Mouse (Mus musculus) G1E (cell line): ENCODE results near the gene Fcmr. TPM values are rescaled to one million over a fixed set of nuclear protein-coding genes. Genes with fewer than 3 reads are reported as not detected.

Experiments used
- ATAC-seq: 2 replicates; pipeline ENCODE4 v1.8.0; 2016; ENCODE audit warnings: mild to moderate bottlenecking; ENCODE audit not compliant: insufficient number of reproducible peaks, poor library complexity, low FRiP score, severe bottlenecking; ENCODE audit errors: extremely low read depth
- DNase-seq: peaks from one replicate; pipeline ENCODE4 v3.0.0; 2012; ENCODE audit warnings: low spot score
- H3K27me3 ChIP-seq: 2 replicates; pipeline ENCODE4 v1.6.1; 2012; ENCODE audit warnings: mild to moderate bottlenecking, low read length, inconsistent platforms; ENCODE audit not compliant: insufficient read depth
- H3K36me3 ChIP-seq: replicated peaks from 2 replicates; pipeline ENCODE3; 2012; ENCODE audit warnings: mild to moderate bottlenecking, inconsistent platforms
- H3K4me1 ChIP-seq: 2 replicates; pipeline ENCODE4 v1.6.1; 2012; ENCODE audit warnings: low read depth, low read length, inconsistent platforms, mixed read lengths; ENCODE audit not compliant: insufficient read depth
- H3K4me3 ChIP-seq: 2 replicates; pipeline ENCODE4 v1.5.1; 2012; ENCODE audit warnings: low read depth, mild to moderate bottlenecking, inconsistent platforms, low read length, moderate library complexity, mixed read lengths
- H3K9me3 ChIP-seq: replicated peaks from 2 replicates; pipeline ENCODE4 v1.6.1; 2012; ENCODE audit warnings: inconsistent platforms
- CTCF ChIP-seq: IDR thresholded peaks from 2 replicates; pipeline ENCODE4 v1.5.1; 2012; ENCODE audit warnings: low read depth, low read length, inconsistent platforms, mixed read lengths
- GATA1 ChIP-seq: IDR thresholded peaks from 2 replicates; pipeline ENCODE4 v1.6.1; 2012; ENCODE audit warnings: borderline replicate concordance, low read length, inconsistent platforms, mixed read lengths
- GATA2 ChIP-seq: IDR thresholded peaks from 2 replicates; pipeline ENCODE4 v1.6.1; 2012; ENCODE audit warnings: low read depth, low read length, inconsistent platforms, borderline replicate concordance
- POLR2AphosphoS5 ChIP-seq: IDR thresholded peaks from 2 replicates; pipeline ENCODE4 v1.6.1; 2012; ENCODE audit warnings: low read depth, low read length, inconsistent platforms; ENCODE audit not compliant: insufficient replicate concordance
- TAL1 ChIP-seq: conservative IDR thresholded peaks from 2 replicates; pipeline ENCODE4 v1.6.1; 2012; ENCODE audit warnings: low read depth, low read length, inconsistent platforms, mixed read lengths
- polyA plus RNA-seq: library from polyadenylated mRNA; stranded (reverse); fragments of >175 nt; gene quantifications from 2 replicates; pipeline ENCODE4 v1.2.3, GENCODE M21; 2012
- total RNA-seq, 2 experiments: library from RNA; stranded (forward) in 1 of 2; stranded (reverse) in 1 of 2; fragments of 200-1000 nt in 1 of 2; fragments of >200 nt in 1 of 2; fragmentation: Nextera tagmentation in 1 of 2; gene quantifications; 2 replicates each; pipeline ENCODE4 v1.2.3; 2014 to 2017

Gene Fcmr
- total and polyA plus RNA-seq, 3 experiments, result not detected

DNA sequence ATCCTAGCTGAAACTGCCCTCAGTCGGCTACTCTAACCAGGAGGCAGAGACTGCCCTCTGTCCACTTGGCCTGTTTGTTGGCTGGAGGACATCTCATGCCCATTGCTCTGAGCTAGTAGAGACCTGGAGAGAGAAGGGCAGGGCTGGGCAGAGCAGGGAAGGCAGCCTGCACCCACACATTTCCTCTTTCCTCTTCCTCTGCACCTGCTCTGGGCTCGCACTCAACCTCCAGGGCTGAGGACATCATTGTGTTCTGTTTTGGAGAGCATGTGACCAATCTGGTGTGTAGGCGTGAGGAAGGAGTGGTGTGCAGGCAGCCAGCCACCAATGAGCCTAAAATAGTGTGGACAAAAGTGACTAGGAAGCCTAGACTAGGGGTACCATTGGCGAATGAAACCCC is 1.2 kb upstream of the Fcmr start:
- Histone ChIP-seq H3K9me3 (no peaks in the 10 kb centered on the region), H3K27me3 (peaks cover 9% of the 10 kb centered on the region; the same call in 1 of the 2 replicates), H3K36me3 (no peaks in the 10 kb centered on the region), H3K4me3 (no peak overlapping the region), H3K4me1 (no peaks in the 10 kb centered on the region)
- TF ChIP-seq GATA2 (no peak), CTCF (no peak), TAL1 (no peak), POLR2AphosphoS5 (no peak), GATA1 (no peak)
- ATAC-seq (no peak), DNase-seq (no peak)

DNA sequence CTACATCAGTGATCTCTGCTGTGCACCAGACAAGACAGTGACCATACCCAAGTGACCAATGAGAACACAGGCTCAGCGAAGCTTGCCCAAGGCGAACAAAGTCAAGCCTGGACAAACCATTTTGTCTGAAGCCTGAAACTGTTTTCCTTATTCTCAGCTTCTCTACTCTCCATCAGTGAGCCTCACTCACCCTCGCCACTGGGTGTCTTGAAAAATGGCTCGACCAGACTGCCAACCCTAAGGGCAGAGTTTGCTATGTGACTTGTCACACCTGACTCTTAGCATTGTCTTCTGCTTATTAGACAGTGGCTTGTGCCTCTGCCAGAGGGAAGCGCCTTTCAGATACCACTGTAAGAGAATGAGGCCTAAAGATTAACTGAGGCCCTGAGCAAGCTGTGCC is 728 bp upstream of the Fcmr start:
- peaks cover 9% of the 10 kb centered on the region; the same call in 1 of the 2 replicates for H3K27me3 ChIP-seq
- H3K4me3 ChIP-seq, result no peak overlapping the region
- H3K4me1 ChIP-seq, result no peaks in the 10 kb centered on the region
- TF ChIP-seq GATA1 (no peak), POLR2AphosphoS5 (no peak), TAL1 (no peak), GATA2 (no peak), CTCF (no peak)
- no peaks in the 10 kb centered on the region for H3K36me3 ChIP-seq
- H3K9me3 ChIP-seq, result no peaks in the 10 kb centered on the region
- ATAC-seq, result no peak
- no peak for DNase-seq

DNA sequence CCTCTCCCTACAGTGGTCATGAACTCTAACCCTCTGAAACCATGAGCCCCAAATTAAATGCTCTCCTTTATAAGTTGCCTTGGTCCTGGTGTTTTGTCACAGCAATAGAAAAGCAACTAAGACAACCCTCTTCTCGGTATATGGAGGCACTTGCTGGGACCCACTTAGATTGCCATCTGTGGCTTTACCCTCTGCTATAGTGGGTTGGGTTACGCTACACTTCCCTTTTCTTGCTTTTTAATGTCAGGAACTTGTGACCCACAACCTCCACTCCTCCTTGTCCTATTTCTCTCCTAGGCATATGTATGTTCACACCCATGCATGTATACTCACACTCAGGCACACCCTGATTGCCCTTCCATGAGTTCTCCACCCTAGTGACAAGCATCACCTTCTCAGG is 7.4 kb downstream of the Fcmr start:
- no peaks in the 10 kb centered on the region for H3K4me1 ChIP-seq
- no peaks in the 10 kb centered on the region for H3K36me3 ChIP-seq
- ATAC-seq, result no peak
- TF ChIP-seq POLR2AphosphoS5, result no peak
- TF ChIP-seq GATA2, result no peak
- TF ChIP-seq CTCF, result no peak
- no peak for TF ChIP-seq TAL1
- TF ChIP-seq GATA1, result no peak
- no peak overlapping the region for H3K4me3 ChIP-seq
- DNase-seq, result no peak
- peaks cover 9% of the 10 kb centered on the region for H3K27me3 ChIP-seq
- H3K9me3 ChIP-seq, result no peaks in the 10 kb centered on the region

DNA sequence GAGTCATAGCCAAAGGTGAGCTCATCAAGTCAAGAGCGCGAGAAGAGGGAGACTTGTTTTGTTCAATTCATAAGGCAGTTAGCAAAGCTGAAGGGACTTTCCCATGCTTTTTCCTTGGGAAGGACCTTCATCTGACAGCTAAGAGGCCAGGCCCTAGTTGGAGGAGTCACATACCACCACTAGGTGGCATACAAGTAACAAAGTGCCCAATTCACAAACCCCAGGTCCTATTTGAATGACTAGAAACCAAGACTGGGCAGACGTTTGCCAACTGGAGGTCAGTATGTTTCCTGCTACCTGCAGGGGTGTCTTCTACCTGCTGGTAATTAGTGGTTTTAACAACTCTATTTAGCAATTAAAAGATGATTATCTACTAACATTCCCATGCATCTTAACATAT is 9.7 kb downstream of the Fcmr start:
- TF ChIP-seq CTCF, result peak; percentile 16; the same call in 1 of the 2 replicates
- TF ChIP-seq POLR2AphosphoS5, result no peak
- Histone ChIP-seq H3K4me1 (no peaks in the 10 kb centered on the region), H3K36me3 (no peaks in the 10 kb centered on the region), H3K4me3 (no peak overlapping the region), H3K27me3 (peaks cover 14% of the 10 kb centered on the region), H3K9me3 (no peaks in the 10 kb centered on the region)
- DNase-seq, result no peak
- ATAC-seq, result no peak

DNA sequence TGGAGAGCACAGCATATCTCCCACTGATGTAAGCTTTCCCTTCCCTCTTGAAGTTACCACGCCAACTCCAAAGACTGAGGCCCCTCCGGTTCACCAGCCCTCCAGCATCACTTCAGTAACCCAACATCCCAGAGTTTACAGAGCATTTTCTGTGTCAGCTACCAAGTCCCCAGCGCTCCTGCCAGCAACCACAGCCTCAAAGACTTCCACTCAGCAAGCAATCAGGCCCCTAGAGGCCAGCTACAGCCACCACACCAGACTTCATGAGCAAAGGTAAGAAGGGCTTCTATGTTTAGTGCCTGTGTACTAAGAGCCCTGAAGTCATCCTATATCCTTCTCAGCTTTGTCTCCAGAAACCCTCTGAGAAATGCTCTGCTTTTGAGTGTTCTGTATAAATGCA is 10.4 kb downstream of the Fcmr start:
- TF ChIP-seq CTCF, result no peak
- TF ChIP-seq GATA1, result no peak
- TF ChIP-seq POLR2AphosphoS5, result no peak
- no peak for TF ChIP-seq GATA2
- TF ChIP-seq TAL1, result no peak
- Histone ChIP-seq H3K9me3 (no peaks in the 10 kb centered on the region), H3K4me3 (no peak overlapping the region), H3K4me1 (no peaks in the 10 kb centered on the region), H3K36me3 (no peaks in the 10 kb centered on the region), H3K27me3 (peaks cover 14% of the 10 kb centered on the region)
- DNase-seq, result no peak
- ATAC-seq, result no peak

DNA sequence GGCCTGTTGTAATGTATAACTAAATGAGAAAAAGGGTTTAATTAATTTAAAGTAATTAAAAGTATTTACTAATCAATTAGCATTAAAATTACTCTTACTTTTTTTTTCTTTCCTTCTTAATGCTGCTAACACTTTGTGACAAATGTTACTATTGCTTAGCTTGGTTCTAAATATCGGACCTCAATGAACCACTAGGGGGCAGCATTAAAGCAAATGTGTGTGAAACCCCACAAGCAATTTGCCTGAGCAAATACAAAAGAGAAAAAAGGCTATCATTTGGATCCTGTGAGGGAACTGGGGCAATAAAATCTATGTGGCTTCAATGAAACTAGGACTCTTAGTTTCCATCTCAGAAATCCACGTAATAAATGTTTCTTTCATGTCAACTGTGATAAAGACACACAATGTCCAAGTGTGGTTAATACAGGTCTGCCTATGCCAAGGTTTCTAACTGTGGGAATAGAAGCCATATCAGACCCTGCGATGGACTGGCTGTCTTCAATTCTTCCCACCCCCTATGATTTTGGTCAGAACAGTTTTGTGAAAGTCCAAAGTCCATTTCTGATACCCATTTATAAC is 11.6 kb downstream of the Fcmr start:
- Histone ChIP-seq H3K9me3 (no peaks in the 10 kb centered on the region), H3K4me3 (no peak overlapping the region), H3K4me1 (no peaks in the 10 kb centered on the region), H3K36me3 (no peaks in the 10 kb centered on the region), H3K27me3 (peaks cover 14% of the 10 kb centered on the region)
- TF ChIP-seq CTCF (peak; percentile 16; the same call in 1 of the 2 replicates), GATA2 (no peak), GATA1 (no peak)
- DNase-seq (peak; percentile 49), ATAC-seq (no peak)
